Mouse (Mus musculus) frontal cortex, postnatal 14 days (tissue): ENCODE measurements around the gene Pigq.
A peak's percentile ranks its signal among the peaks of the same experiment; 100 is the strongest.

Experiments
- DNase-seq, 2 experiments: peaks; one replicate each; pipeline ENCODE4 v3.0.0; 2022; ENCODE audit warnings: low spot score in 2 of 2

Gene Pigq

GRCm38 (mm10) chr17:25958771-25959494, 14.2 kb upstream of the Pigq start:
- no peak for DNase-seq

- DNase-seq = no peak
Measured at GRCm38 (mm10) chr17:25957586-25958051, 12.9 kb upstream of the Pigq start.

- DNase-seq = no peak
Measured at GRCm38 (mm10) chr17:25956631-25957030, 11.9 kb upstream of the Pigq start.

GRCm38 (mm10) chr17:25956201-25956600, 11.5 kb upstream of the Pigq start:
- DNase-seq = no peak

- DNase-seq = no peak
Measured at GRCm38 (mm10) chr17:25955736-25956135, 11.0 kb upstream of the Pigq start.

- DNase-seq = no peak
Measured at GRCm38 (mm10) chr17:25954671-25955070, 9.9 kb upstream of the Pigq start.

GRCm38 (mm10) chr17:25953161-25953560, 8.4 kb upstream of the Pigq start:
- no peak for DNase-seq

- DNase-seq = no peak
Measured at GRCm38 (mm10) chr17:25951803-25952623, 7.3 kb upstream of the Pigq start, which contains the start of gene A930017K11Rik. A930017K11Rik (minus strand) TSS chr17:25952565.

- no peak for DNase-seq
Measured at GRCm38 (mm10) chr17:25951225-25951802, 6.6 kb upstream of the Pigq start.

GRCm38 (mm10) chr17:25950706-25951105, 6.0 kb upstream of the Pigq start:
- no peak for DNase-seq

- no peak for DNase-seq
Measured at GRCm38 (mm10) chr17:25949981-25950380, 5.2 kb upstream of the Pigq start.

- DNase-seq = no peak
Measured at GRCm38 (mm10) chr17:25948051-25948450, 3.3 kb upstream of the Pigq start.

GRCm38 (mm10) chr17:25947576-25947975, 2.8 kb upstream of the Pigq start:
- DNase-seq = no peak

GRCm38 (mm10) chr17:25946891-25947290, 2.2 kb upstream of the Pigq start:
- DNase-seq = no peak

- no peak for DNase-seq
Measured at GRCm38 (mm10) chr17:25946349-25946748, 1.6 kb upstream of the Pigq start.

- no peak for DNase-seq
Measured at GRCm38 (mm10) chr17:25945517-25946155, 900 bp upstream of the Pigq start.

- DNase-seq = no peak
Measured at GRCm38 (mm10) chr17:25943769-25944168, 967 bp downstream of the Pigq start.

- no peak for DNase-seq
Measured at GRCm38 (mm10) chr17:25943221-25943620, 1.5 kb downstream of the Pigq start.

- DNase-seq = no peak
Measured at GRCm38 (mm10) chr17:25942597-25943151, 2.1 kb downstream of the Pigq start.

GRCm38 (mm10) chr17:25941511-25942241, 3.1 kb downstream of the Pigq start:
- DNase-seq = peak; percentile 42 to 69

GRCm38 (mm10) chr17:25934526-25934925, 10.2 kb downstream of the Pigq start:
- DNase-seq = no peak
